Mouse (Mus musculus) MEL (cell line): ENCODE data around the gene Iscu. TPM values are rescaled to one million over a fixed set of nuclear protein-coding genes. Genes with fewer than 3 reads are reported as not detected.
"Not testable (repeated sequence)": the region's sequence is repeated elsewhere in the genome, so short reads cannot be mapped to it uniquely, and the experiment has no call there.

ENCODE experiments used
- DNase-seq: peaks from one replicate; pipeline ENCODE4 v3.0.0; 2011; ENCODE audit warnings: low read depth, low spot score
- H3K27ac ChIP-seq: 2 replicates; pipeline ENCODE4 v1.5.1; 2012; ENCODE audit warnings: low read depth, mild to moderate bottlenecking, control low read depth, low read length, moderate library complexity; ENCODE audit not compliant: control insufficient read depth
- H3K27me3 ChIP-seq, 2 experiments: fragments of 150-350 bp in 1 of 2; sonication (generic) in 1 of 2; 2 replicates each; pipeline ENCODE4 v1.6.1; 2012; ENCODE audit warnings: low read length in 2 of 2, mild to moderate bottlenecking in 2 of 2, improper control_type of control experiment in 1 of 2, moderate library complexity in 1 of 2; ENCODE audit not compliant: insufficient read depth in 2 of 2, control insufficient read depth in 1 of 2
- H3K36me3 ChIP-seq, 2 experiments: 2 replicates each; pipeline ENCODE4 v1.6.1; 2012 to 2014; ENCODE audit warnings: low read length in 2 of 2, improper control_type of control experiment in 1 of 2, inconsistent platforms in 1 of 2, mild to moderate bottlenecking in 1 of 2; ENCODE audit not compliant: insufficient read depth in 2 of 2, control insufficient read depth in 1 of 2
- H3K4me1 ChIP-seq, 2 experiments: fragments of 150-350 bp in 1 of 2; sonication (generic) in 1 of 2; 2 replicates each; pipeline ENCODE4 v1.6.1; 2012; ENCODE audit warnings: low read length in 2 of 2, improper control_type of control experiment in 1 of 2, mild to moderate bottlenecking in 1 of 2; ENCODE audit not compliant: insufficient read depth in 2 of 2, control insufficient read depth in 1 of 2
- H3K4me3 ChIP-seq, 2 experiments: fragments of 150-350 bp in 1 of 2; sonication (generic) in 1 of 2; 2 replicates each; pipeline ENCODE4 v1.5.1; 2012; ENCODE audit warnings: low read depth in 2 of 2, low read length in 2 of 2, mild to moderate bottlenecking in 2 of 2, moderate library complexity in 2 of 2, control low read depth in 1 of 2, improper control_type of control experiment in 1 of 2; ENCODE audit not compliant: control insufficient read depth in 1 of 2, insufficient read depth in 1 of 2
- H3K79me2 ChIP-seq: 2 replicates; pipeline ENCODE4 v1.6.1; 2012; ENCODE audit warnings: mild to moderate bottlenecking, low read length, moderate library complexity; ENCODE audit not compliant: control insufficient read depth, poor library complexity, insufficient read depth
- H3K9ac ChIP-seq: 2 replicates; pipeline ENCODE4 v1.6.1; 2012; ENCODE audit warnings: low read depth, mild to moderate bottlenecking, control low read depth, low read length, moderate library complexity; ENCODE audit not compliant: control insufficient read depth, poor library complexity, severe bottlenecking
- H3K9me3 ChIP-seq: fragments of 150-350 bp; sonication (generic); replicated peaks from 2 replicates; pipeline ENCODE4 v1.6.1; 2012; ENCODE audit warnings: mild to moderate bottlenecking, low read length, improper control_type of control experiment, moderate library complexity; ENCODE audit not compliant: insufficient read depth
- CHD2 ChIP-seq: IDR thresholded peaks from 2 replicates; pipeline ENCODE4 v1.6.1; 2011; ENCODE audit warnings: low read length, improper control_type of control experiment
- ELF1 ChIP-seq: IDR thresholded peaks from 2 replicates; pipeline ENCODE4 v1.6.1; 2014; ENCODE audit warnings: low read depth, mild to moderate bottlenecking, inconsistent platforms, low read length, improper control_type of control experiment, moderate library complexity
- ETS1 ChIP-seq: IDR thresholded peaks from 2 replicates; pipeline ENCODE4 v1.6.1; 2012; ENCODE audit warnings: low read depth, mild to moderate bottlenecking, inconsistent platforms, low read length, improper control_type of control experiment, moderate library complexity
- KAT2A ChIP-seq: conservative IDR thresholded peaks from 2 replicates; pipeline ENCODE4 v1.6.1; 2012; ENCODE audit warnings: low read depth, low read length, improper control_type of control experiment, inconsistent platforms
- MYB ChIP-seq: IDR thresholded peaks from 2 replicates; pipeline ENCODE4 v1.6.1; 2011; ENCODE audit warnings: mild to moderate bottlenecking, low read depth, low read length, improper control_type of control experiment
- NELFE ChIP-seq: IDR thresholded peaks from 2 replicates; pipeline ENCODE4 v1.6.1; 2011; ENCODE audit warnings: low read depth, low read length, improper control_type of control experiment
- NRF1 ChIP-seq: IDR thresholded peaks from 2 replicates; pipeline ENCODE4 v1.6.1; 2014; ENCODE audit warnings: low read depth, mild to moderate bottlenecking, inconsistent platforms, low read length, improper control_type of control experiment, moderate library complexity; ENCODE audit not compliant: poor library complexity, insufficient read depth, severe bottlenecking
- RAD21 ChIP-seq: IDR thresholded peaks from 2 replicates; pipeline ENCODE4 v1.6.1; 2011; ENCODE audit warnings: mild to moderate bottlenecking, low read depth, low read length, improper control_type of control experiment
- SIN3A ChIP-seq: IDR thresholded peaks from 2 replicates; pipeline ENCODE4 v1.6.1; 2012; ENCODE audit warnings: low read length, improper control_type of control experiment, inconsistent platforms
- SMC3 ChIP-seq: IDR thresholded peaks from 2 replicates; pipeline ENCODE4 v1.6.1; 2011; ENCODE audit warnings: low read depth, low read length, improper control_type of control experiment
- TBP ChIP-seq: IDR thresholded peaks from 2 replicates; pipeline ENCODE4 v1.8.0; 2011; ENCODE audit warnings: low read depth, low read length, improper control_type of control experiment
- USF1 ChIP-seq: IDR thresholded peaks from 2 replicates; pipeline ENCODE4 v1.6.1; 2014; ENCODE audit warnings: low read depth, mild to moderate bottlenecking, inconsistent platforms, low read length, improper control_type of control experiment, moderate library complexity
- ZC3H11A ChIP-seq: IDR thresholded peaks from 2 replicates; pipeline ENCODE4 v1.6.1; 2012; ENCODE audit warnings: low read depth, mild to moderate bottlenecking, inconsistent platforms, low read length, improper control_type of control experiment
- ZNF384 ChIP-seq: IDR thresholded peaks from 2 replicates; pipeline ENCODE4 v1.6.1; 2012; ENCODE audit warnings: low read depth, mild to moderate bottlenecking, inconsistent platforms, low read length, improper control_type of control experiment
- polyA plus RNA-seq, 2 experiments: library from polyadenylated mRNA; stranded (reverse) in 1 of 2; unstranded in 1 of 2; fragments of >175 nt in 1 of 2; fragments of >200 nt in 1 of 2; gene quantifications; 2 replicates each; pipeline versions ENCODE4 v1.2.1 to v1.2.4; 2012; ENCODE audit warnings: low replicate concordance in 2 of 2, low read depth in 1 of 2; ENCODE audit not compliant: insufficient read length in 2 of 2, insufficient read depth in 1 of 2, missing spikeins in 1 of 2
- total RNA-seq: library from RNA; depleted of rRNA; stranded (reverse); fragments of 300-350 nt; gene quantifications from 2 replicates; pipeline ENCODE4 v1.2.3, GENCODE M21; 2012

The Iscu gene
- total and polyA plus RNA-seq, 3 experiments = 95.7 to 150 TPM; not detected in 1

DNA sequence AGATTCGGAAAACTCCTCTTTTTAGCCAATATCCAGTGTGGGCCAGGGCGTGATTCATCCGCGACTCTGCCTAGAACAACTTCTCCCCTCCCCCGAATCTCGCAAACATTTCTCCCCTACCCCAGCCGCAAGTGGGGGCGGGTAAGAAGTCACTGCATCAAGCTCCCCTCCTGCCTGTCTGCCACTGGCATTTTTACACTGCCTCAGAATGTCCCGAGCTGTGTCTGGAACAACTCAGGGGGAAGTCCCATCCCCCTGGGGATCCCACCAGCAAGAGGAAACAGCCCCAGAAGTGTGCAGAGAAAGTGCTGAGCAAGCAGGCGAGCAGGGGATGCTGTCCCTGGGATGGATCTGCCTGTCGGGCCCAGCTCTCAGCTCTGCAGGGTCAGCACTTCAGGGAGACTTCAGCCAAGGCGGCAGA, 11.0 kb downstream of the Iscu start:
- Histone ChIP-seq H3K27ac (no peak overlapping the region), H3K9me3 (no peaks in the 10 kb centered on the region), H3K4me1 (no peaks in the 10 kb centered on the region), H3K9ac (no peak overlapping the region), H3K79me2 (no peaks in the 10 kb centered on the region), H3K36me3 (no peaks in the 10 kb centered on the region), H3K27me3 (no peaks in the 10 kb centered on the region), H3K4me3 (no peak overlapping the region)
- no peak for DNase-seq
- TF ChIP-seq NELFE = no peak

DNA sequence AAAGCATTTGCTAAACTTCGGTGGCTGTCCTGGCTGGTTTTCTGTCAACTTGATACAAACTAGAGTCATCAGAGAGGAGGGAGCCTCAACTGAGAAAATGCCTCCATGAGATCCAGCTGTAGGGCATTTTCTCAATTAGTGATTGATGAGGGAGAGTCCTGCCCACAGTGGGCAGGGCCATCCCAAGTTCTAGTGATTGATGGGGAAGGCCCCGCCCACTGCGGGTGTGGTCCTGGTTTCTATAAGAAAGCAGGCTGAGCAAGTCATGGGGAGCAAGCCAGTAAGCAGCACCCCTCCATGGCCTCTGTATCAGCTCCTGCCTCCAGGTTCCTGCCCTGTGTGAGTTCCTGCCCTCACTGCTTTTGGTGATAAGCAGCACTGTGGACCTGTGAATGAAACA, 11.6 kb downstream of the Iscu start:
- not testable (repeated sequence) for H3K27me3 ChIP-seq, H3K27ac ChIP-seq, DNase-seq

DNA sequence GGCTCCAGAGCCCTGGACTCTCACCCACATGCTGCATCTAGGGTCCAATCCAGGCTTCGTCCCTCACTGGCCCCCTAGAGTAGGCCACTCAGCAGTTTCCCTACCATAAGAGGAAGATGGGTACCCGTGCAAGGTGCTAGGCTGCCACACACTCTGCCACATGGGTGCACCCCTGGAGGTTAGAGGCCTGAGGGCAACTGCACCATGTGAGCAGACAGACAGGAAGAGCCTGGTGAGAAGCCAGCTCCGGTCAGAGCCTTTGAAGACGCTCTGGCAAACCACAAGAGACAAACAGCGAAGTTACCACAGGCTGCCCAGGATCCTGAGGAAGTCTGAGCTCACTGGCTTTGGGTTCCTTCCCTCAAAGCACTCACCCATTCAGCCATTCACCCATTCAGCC, 14.4 kb downstream of the Iscu start:
- Histone ChIP-seq H3K9me3 (no peaks in the 10 kb centered on the region), H3K27me3 (no peaks in the 10 kb centered on the region), H3K4me3 (no peak overlapping the region), H3K27ac (no peak overlapping the region), H3K9ac (no peak overlapping the region), H3K79me2 (no peaks in the 10 kb centered on the region), H3K36me3 (no peaks in the 10 kb centered on the region; a peak in 1 of 4 replicates)
- DNase-seq = no peak
- TF ChIP-seq CHD2 = no peak
- TF ChIP-seq SMC3 = no peak
- no peak for TF ChIP-seq NRF1
- TF ChIP-seq ETS1 = no peak
- no peak for TF ChIP-seq ZNF384
- TF ChIP-seq USF1 = no peak
- no peak for TF ChIP-seq SIN3A
- no peak for TF ChIP-seq ZC3H11A
- no peak for TF ChIP-seq TBP
- no peak for TF ChIP-seq RAD21
- TF ChIP-seq KAT2A = no peak
- TF ChIP-seq MYB = no peak
- TF ChIP-seq ELF1 = no peak
- TF ChIP-seq, all 39 proteins: peak for 0
- H3K4me1 ChIP-seq = 0 out of 4 replicates have a peak, but pooled peaks cover 0 to 2% of the 10 kb centered on the region in 2 experiments

More for the DNA sequence above, 11.6 kb downstream of the Iscu start:
- not testable (repeated sequence) for H3K4me1 ChIP-seq, H3K79me2 ChIP-seq, H3K9ac ChIP-seq, H3K4me3 ChIP-seq, H3K9me3 ChIP-seq, H3K36me3 ChIP-seq
